Comparison of ENCODE assay signal across 9 mouse cellular contexts in the genomic region with DNA sequence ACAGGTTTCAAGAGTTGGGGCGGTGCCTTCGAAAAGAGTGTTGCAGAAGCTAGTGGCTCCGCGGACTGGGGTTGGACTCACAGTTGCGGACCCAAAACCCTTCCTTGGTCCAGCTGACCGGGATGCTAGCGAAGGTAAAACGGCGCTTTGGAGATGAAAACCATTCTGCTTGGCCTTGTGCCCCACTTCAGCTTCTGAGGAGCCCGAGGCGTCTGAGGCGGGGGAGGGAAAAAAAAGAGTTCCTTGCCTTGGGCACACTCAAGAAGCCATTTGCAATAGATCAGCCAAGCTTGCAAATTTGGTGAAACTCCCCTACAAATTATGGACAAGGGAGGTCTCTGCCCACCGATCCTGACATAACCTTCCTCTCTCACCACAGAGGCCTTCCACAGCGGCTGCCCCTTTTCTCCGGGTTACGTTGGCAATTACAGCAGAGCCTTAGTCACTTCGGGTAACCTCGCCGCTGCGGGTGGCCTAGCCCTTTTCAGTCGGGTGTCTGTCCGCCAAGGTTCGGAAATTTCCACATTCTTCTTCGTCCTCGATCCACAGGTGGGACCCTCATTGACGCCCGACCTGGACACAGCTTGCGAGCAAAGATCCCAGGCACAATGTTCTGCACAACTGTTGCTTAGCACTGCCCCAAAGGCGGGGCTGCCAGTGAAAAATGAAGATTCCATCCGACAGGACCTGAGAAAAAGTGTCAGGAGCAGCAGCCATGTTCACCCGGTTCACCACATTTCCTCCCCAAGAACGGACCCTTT. TPM values are rescaled to one million over a fixed set of nuclear protein-coding genes. Genes with fewer than 3 reads are reported as not detected.
DNase-seq lines count a peak whose midpoint lies in the region; TF ChIP-seq lines count a peak whose summit lies in the region.
"Had no signal": no experiment of that assay in that cellular context is flagged by ENCODE, and none has a peak within 500 bp of the region (broad histone marks: within the 10 kb centered on the region; RNA-seq: fewer than 3 reads in every experiment).

A gene (minus strand): TSS at position 486 of the 761 bp plus-strand sequence.

- no peak for TF ChIP-seq POLR2A in kidney, adult 2 months (IDR thresholded peaks at IDR 0.05; ENCODE audit: low read depth, low read length)
- no peak for TF ChIP-seq POLR2A in brain, embryonic 14.5 days (IDR thresholded peaks at IDR 0.05; ENCODE audit: borderline replicate concordance, extremely low read depth, insufficient read depth, insufficient read length, poor library complexity, severe bottlenecking)

- 6% methylated on average over 32 of the region's 32 CpGs for WGBS in kidney, adult 2 months

- H3K4me3 ChIP-seq in kidney, adult 2 months (ENCODE audit: insufficient read depth, low read depth, low read length), result peak within 1 kb of the TSS; percentile 17
- H3K4me3 ChIP-seq: erythroblast, embryonic 14.5 days had no signal

- peak; percentile 9 for DNase-seq in adrenal gland, postnatal 14 days
- DNase-seq in adrenal gland, adult 2 months, result no peak
- peak; percentile 10 for DNase-seq in kidney, adult 2 months
- no peak for DNase-seq in kidney, adult 8-10 months
- DNase-seq in brain, embryonic 14.5 days (ENCODE audit: low read depth), result peak; percentile 35
- DNase-seq in kidney, postnatal 4 days, result peak; percentile 36 to 44
- no peak for DNase-seq in T-cell, adult 2 months (ENCODE audit: low spot score)
- no peak for DNase-seq in thymus, postnatal 0 days (ENCODE audit: low spot score)

- H3K4me1 ChIP-seq in kidney, adult 2 months (ENCODE audit: control insufficient read depth, insufficient read depth, low read length), result no peaks in the 10 kb centered on the region

- H3K27ac ChIP-seq in kidney, adult 2 months (ENCODE audit: insufficient read depth, low read depth, low read length), result peak within 1 kb of the TSS; percentile 19; the same call in 1 of the 2 replicates

- no peak for TF ChIP-seq CTCF in kidney, adult 2 months (conservative IDR thresholded peaks at IDR 0.05; ENCODE audit: insufficient read depth, insufficient read length, low read depth, low read length)
- no peak for TF ChIP-seq CTCF in brain, embryonic 14.5 days (IDR thresholded peaks at IDR 0.05; ENCODE audit: borderline replicate concordance, extremely low read depth, insufficient read depth, insufficient read length)

- H3K27me3 ChIP-seq in kidney, adult 2 months (replicated peaks; ENCODE audit: control insufficient read depth, insufficient read depth, low read length), result peaks cover 10% of the 10 kb centered on the region

- no peaks in the 10 kb centered on the region for H3K36me3 ChIP-seq in kidney, adult 2 months (ENCODE audit: control insufficient read depth, insufficient read depth, low read length)

RNA-seq across cellular contexts. Expression of the gene that starts here (rescaled TPM):
- not detected in 2 replicates for total RNA-seq in adrenal gland, postnatal 14 days (2021)
- total RNA-seq in adrenal gland, adult 2 months (2021), result not detected
- polyA plus RNA-seq in adrenal gland, adult 2 months (2012; rRNA removed), result not detected in 2 replicates
- 3.7 and 4.5 TPM in 2 replicates for polyA plus RNA-seq in kidney, adult 2 months (2012; rRNA removed)
- polyA plus RNA-seq in brain, embryonic 14.5 days (2012; rRNA removed), result 0.20 and 0.75 TPM in 2 replicates
- polyA plus RNA-seq in thymus, postnatal 0 days (2015; fragmentation: Nextera tagmentation; extraction: Ambion mirVana), result 0.18 and 0.39 TPM in 2 replicates
- polyA plus RNA-seq: erythroblast, embryonic 14.5 days had no signal

Comparison
In these comparisons a context has a peak if more than half of its experiments do, and no peak if none do; other contexts are left out.
1. DNase-seq: peak in kidney, adult 2 months (single experiment) and kidney, postnatal 4 days (2 of 2); none in adrenal gland, adult 2 months (single experiment), kidney, adult 8-10 months (0 of 2), T-cell, adult 2 months (single experiment) and thymus, postnatal 0 days (single experiment).
2. Peak in DNase-seq in adrenal gland, postnatal 14 days; RNA of the gene not detected or under 1 TPM.
3. Peak in DNase-seq in brain, embryonic 14.5 days; RNA of the gene not detected or under 1 TPM.